Mouse (Mus musculus) lung, adult 2 months (tissue): Measurements from ENCODE around the gene Gpr33. TPM values are rescaled to one million over a fixed set of nuclear protein-coding genes. Genes with fewer than 3 reads are reported as not detected.

Experiments
- DNase-seq: peaks from one replicate; pipeline ENCODE4 v3.0.0; 2022
- H3K4me1 ChIP-seq: fragments of 200-500 bp; 2 replicates; pipeline ENCODE4 v1.6.1; 2011; ENCODE audit warnings: low read length; ENCODE audit not compliant: control insufficient read depth, insufficient read depth
- H3K4me3 ChIP-seq: fragments of 200-500 bp; replicated peaks from 2 replicates; pipeline ENCODE3; 2011; ENCODE audit warnings: low read depth, mild to moderate bottlenecking, control low read depth, low read length; ENCODE audit errors: extremely low read depth
- CTCF ChIP-seq: fragments of 200-500 bp; IDR thresholded peaks from 2 replicates; pipeline ENCODE4 v1.5.1; 2011; ENCODE audit warnings: mild to moderate bottlenecking, low read length, control low read depth; ENCODE audit not compliant: insufficient read depth
- POLR2A ChIP-seq: fragments of 200-500 bp; IDR thresholded peaks from 2 replicates; pipeline ENCODE4 v1.6.1; 2011; ENCODE audit warnings: low read depth, mild to moderate bottlenecking, control low read depth, low read length, borderline replicate concordance; ENCODE audit errors: extremely low read depth
- WGBS: fragments of 180-500 bp; shearing (Covaris S2); methylation state at CpG from one replicate; pipeline ENCODE4 v1.1.7; 2018; 5-methylcytosine and 5-hydroxymethylcytosine counted together
- polyA plus RNA-seq: library from polyadenylated mRNA; depleted of rRNA; stranded (reverse); fragments of >200 nt; gene quantifications from 2 replicates; pipeline ENCODE4 v1.2.3, GENCODE M21; 2012; rRNA removed

The Gpr33 gene
- polyA plus RNA-seq, 1 experiment: 0.40 TPM

DNA sequence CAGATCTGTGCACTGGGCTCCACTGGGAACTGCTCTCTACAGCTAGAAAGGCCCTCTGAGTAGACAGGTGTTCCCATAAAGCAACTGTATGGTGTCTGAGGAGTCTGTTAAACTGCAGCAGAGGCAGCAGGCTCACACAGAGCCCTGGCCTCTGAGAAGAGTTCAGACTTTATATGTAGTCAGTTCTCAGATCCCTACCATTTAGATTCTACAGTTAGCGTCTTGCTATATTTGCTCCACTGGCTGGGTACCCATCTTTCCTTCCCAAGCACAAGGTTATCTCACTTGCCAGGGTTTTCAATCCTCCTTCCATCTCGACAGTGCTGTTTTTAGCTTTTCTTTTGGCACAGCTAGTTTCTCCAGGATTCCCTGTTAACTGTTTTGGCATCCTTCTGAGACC is 37.2 kb downstream of the Gpr33 start:
- Histone ChIP-seq H3K4me3 (no peak overlapping the region), H3K4me1 (no peaks in the 10 kb centered on the region)
- TF ChIP-seq CTCF (no peak), POLR2A (no peak)
- DNase-seq: no peak
- WGBS: 65% methylated on average over 2 of the region's 2 CpGs

DNA sequence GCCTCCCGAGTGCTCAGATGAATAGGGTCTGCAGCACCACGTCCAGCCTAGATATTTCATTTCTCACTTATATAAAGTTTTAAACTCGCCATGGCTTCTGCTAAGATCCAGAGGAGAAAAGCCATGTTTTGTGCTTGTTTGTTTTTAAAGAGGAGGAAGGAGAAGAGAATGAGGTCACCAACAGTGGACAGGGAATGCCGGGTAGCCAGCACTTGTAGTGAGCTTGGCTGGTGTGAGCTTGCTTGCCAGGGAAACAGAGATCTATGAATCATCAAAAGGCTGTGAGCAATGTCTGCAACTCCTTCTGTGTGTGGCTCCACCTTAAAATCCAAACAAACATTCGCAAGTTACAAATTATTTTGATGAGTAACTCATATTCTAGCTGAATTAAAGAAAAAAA is 39.3 kb downstream of the Gpr33 start:
- TF ChIP-seq POLR2A (no peak), CTCF (no peak)
- no peaks in the 10 kb centered on the region for H3K4me1 ChIP-seq
- no peak for DNase-seq
- WGBS: 74% methylated on average over 5 of the region's 5 CpGs
- no peak overlapping the region for H3K4me3 ChIP-seq

DNA sequence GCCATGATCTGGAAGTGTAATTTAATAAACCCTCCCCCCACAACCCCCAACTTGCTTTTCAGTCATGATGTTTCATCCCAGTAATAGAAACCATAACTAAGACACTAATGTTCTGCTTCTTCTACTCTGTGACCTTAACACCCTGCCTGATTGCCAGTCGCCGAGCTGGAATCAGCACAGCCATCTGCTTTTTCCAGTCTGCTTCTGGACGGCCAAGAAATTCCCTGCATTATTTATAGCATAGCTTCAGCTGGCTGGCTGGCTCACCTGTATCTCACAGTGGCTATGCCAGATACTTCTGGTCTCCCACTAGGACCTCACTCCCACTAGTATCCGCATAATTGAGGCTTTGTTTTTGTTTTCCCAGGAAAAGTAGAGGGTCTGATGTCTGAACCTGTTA is 42.0 kb downstream of the Gpr33 start:
- no peaks in the 10 kb centered on the region for H3K4me1 ChIP-seq
- 72% methylated on average over 4 of the region's 4 CpGs for WGBS
- TF ChIP-seq CTCF: no peak
- no peak for DNase-seq
- H3K4me3 ChIP-seq: no peak overlapping the region

GRCm38 (mm10) chr12:51985163-51985748 is 42.6 kb downstream of the Gpr33 start:
- H3K4me1 ChIP-seq: no peaks in the 10 kb centered on the region
- WGBS: 83% methylated on average over 3 of the region's 3 CpGs
- H3K4me3 ChIP-seq: no peak overlapping the region
- TF ChIP-seq POLR2A (no peak), CTCF (no peak)
- DNase-seq: no peak

DNA sequence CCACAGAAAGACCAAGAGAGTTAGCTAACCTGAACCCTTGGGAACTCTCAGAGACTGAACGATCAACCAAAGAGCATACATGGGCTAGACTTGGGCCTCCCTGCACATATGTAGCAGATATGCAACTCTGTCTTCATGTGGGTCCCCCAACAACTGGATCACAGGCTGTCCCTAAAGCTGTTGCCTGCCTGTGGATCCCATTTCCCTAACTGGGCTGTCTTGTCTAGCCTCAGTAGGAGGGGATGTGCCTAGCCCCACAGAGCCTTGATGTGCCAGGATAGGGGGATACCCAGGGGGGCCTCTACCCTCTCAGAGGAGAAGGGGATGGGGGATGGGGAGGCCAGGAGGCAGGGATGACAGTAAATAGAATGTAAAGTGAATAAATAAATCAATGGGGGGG is 44.2 kb downstream of the Gpr33 start:
- DNase-seq: no peak
- 94% methylated on average over 1 of the region's 1 CpGs for WGBS
- TF ChIP-seq CTCF (no peak), POLR2A (no peak)
- Histone ChIP-seq H3K4me1 (no peaks in the 10 kb centered on the region), H3K4me3 (no peak overlapping the region)

GRCm38 (mm10) chr12:51976531-51976930 is 51.3 kb downstream of the Gpr33 start:
- WGBS: 54% methylated on average over 9 of the region's 9 CpGs
- no peak overlapping the region for H3K4me3 ChIP-seq
- DNase-seq: no peak
- no peaks in the 10 kb centered on the region for H3K4me1 ChIP-seq
- no peak for TF ChIP-seq POLR2A
- no peak for TF ChIP-seq CTCF

- DNase-seq: no peak
Measured at GRCm38 (mm10) chr12:51974381-51974780, 53.5 kb downstream of the Gpr33 start.

More at GRCm38 (mm10) chr12:51974381-51974780, 53.5 kb downstream of the Gpr33 start:
- Histone ChIP-seq H3K4me3 (no peak overlapping the region), H3K4me1 (peaks cover 3% of the 10 kb centered on the region)
- WGBS: 82% methylated on average over 1 of the region's 1 CpGs
- TF ChIP-seq POLR2A (no peak), CTCF (no peak)

Other genes starting within 250 kb of the Gpr33 start
- gene Hectd1, start 198.5 kb downstream of the Gpr33 start, polyA plus RNA-seq: 13.7 and 19.9 TPM in 2 replicates
- gene Heatr5a, start 56.7 kb downstream of the Gpr33 start, polyA plus RNA-seq: 35.0 and 50.4 TPM in 2 replicates
- 4.6 and 6.8 TPM in 2 replicates for gene Dtd2, start 21.6 kb downstream of the Gpr33 start, polyA plus RNA-seq
- 1.0 and 1.6 TPM in 2 replicates for gene Nubpl, start 69.7 kb upstream of the Gpr33 start, polyA plus RNA-seq